Mouse (Mus musculus) midbrain, postnatal 0 days (tissue): ENCODE measurements around the gene Actr1a. TPM values are rescaled to one million over a fixed set of nuclear protein-coding genes. Genes with fewer than 3 reads are reported as not detected.

Experiments used
- ATAC-seq: fragments of 200-750 bp; cut with Nextera tagmentation; 2 replicates; pipeline ENCODE4 v1.8.0; 2017; ENCODE audit warnings: moderate number of reproducible peaks, mild to moderate bottlenecking, moderate TSS enrichment, moderate library complexity; ENCODE audit not compliant: low FRiP score
- DNase-seq: peaks from one replicate; pipeline ENCODE4 v3.0.0-alpha.2; 2015; ENCODE audit warnings: low spot score
- H3K27ac ChIP-seq: fragments of 300-500 bp; sonication (generic); 2 replicates; pipeline ENCODE4 v1.5.1; 2014; ENCODE audit warnings: low read depth, mild to moderate bottlenecking, low read length, mixed read lengths
- H3K27me3 ChIP-seq: fragments of 300-500 bp; sonication (generic); 2 replicates; pipeline ENCODE4 v1.6.1; 2014; ENCODE audit warnings: low read length, control low read depth, mixed read lengths; ENCODE audit not compliant: insufficient read depth
- H3K36me3 ChIP-seq: fragments of 300-500 bp; sonication (generic); 2 replicates; pipeline ENCODE4 v1.6.1; 2014; ENCODE audit warnings: low read length, control low read depth, mixed read lengths; ENCODE audit not compliant: insufficient read depth
- H3K4me1 ChIP-seq: fragments of 300-500 bp; sonication (generic); 2 replicates; pipeline ENCODE4 v1.6.1; 2014; ENCODE audit warnings: mild to moderate bottlenecking, control low read depth, antibody characterized with exemption, low read length, mixed read lengths; ENCODE audit not compliant: insufficient read depth
- H3K4me2 ChIP-seq: fragments of 300-500 bp; sonication (generic); 2 replicates; pipeline ENCODE4 v1.6.1; 2014; ENCODE audit warnings: low read depth, mild to moderate bottlenecking, low read length, mixed read lengths; ENCODE audit not compliant: poor library complexity, severe bottlenecking
- H3K4me3 ChIP-seq: fragments of 300-500 bp; sonication (generic); 2 replicates; pipeline ENCODE4 v1.5.1; 2014; ENCODE audit warnings: low read depth, mild to moderate bottlenecking, low read length, moderate library complexity
- H3K9ac ChIP-seq: fragments of 300-500 bp; sonication (generic); replicated peaks from 2 replicates; pipeline ENCODE4 v1.6.1; 2014; ENCODE audit warnings: mild to moderate bottlenecking, low read length, moderate library complexity, mixed read lengths; ENCODE audit not compliant: poor library complexity, severe bottlenecking
- H3K9me3 ChIP-seq: fragments of 300-500 bp; sonication (generic); 2 replicates; pipeline ENCODE4 v1.6.1; 2016; ENCODE audit warnings: low read length, control low read depth
- CTCF ChIP-seq: IDR thresholded peaks from 2 replicates; pipeline ENCODE4 v1.5.1; 2016; ENCODE audit warnings: antibody characterized with exemption, mild to moderate bottlenecking
- WGBS: fragments of 180-500 bp; shearing (Covaris S2); extraction: QIAGEN DNeasy Blood & Tissue Kit; methylation state at CpG from one replicate; pipeline ENCODE4 v1.1.7; 2014; 5-methylcytosine and 5-hydroxymethylcytosine counted together
- polyA plus RNA-seq: library from polyadenylated mRNA; unstranded; fragments of >200 nt; fragmentation: Nextera tagmentation; extraction: Ambion mirVana; gene quantifications from 2 replicates; pipeline ENCODE4 v1.2.1, GENCODE M21; 2015
- total RNA-seq: library from RNA; depleted of rRNA; stranded (reverse); fragments of >200 nt; gene quantifications from 2 replicates; pipeline ENCODE4 v1.2.3, GENCODE M21; 2014

Actr1a gene
- total and polyA plus RNA-seq, 2 experiments from 2014 or later: 327 to 356 TPM

GRCm38 (mm10) chr19:46397436-46398001 is 2.0 kb upstream of the Actr1a start:
- Histone ChIP-seq H3K27me3 (no peaks in the 10 kb centered on the region), H3K36me3 (peaks cover 5% of the 10 kb centered on the region), H3K27ac (peak overlapping the region; percentile 78; the same call in 1 of the 2 replicates), H3K4me1 (peaks cover 18% of the 10 kb centered on the region), H3K4me3 (peak overlapping the region; percentile 88), H3K9me3 (no peaks in the 10 kb centered on the region), H3K9ac (peak overlapping the region; percentile 81), H3K4me2 (peak overlapping the region; percentile 88)
- ATAC-seq (no peak), DNase-seq (peak; percentile 28)
- 0% methylated on average over 19 of the region's 19 CpGs for WGBS
- no peak for TF ChIP-seq CTCF

DNA sequence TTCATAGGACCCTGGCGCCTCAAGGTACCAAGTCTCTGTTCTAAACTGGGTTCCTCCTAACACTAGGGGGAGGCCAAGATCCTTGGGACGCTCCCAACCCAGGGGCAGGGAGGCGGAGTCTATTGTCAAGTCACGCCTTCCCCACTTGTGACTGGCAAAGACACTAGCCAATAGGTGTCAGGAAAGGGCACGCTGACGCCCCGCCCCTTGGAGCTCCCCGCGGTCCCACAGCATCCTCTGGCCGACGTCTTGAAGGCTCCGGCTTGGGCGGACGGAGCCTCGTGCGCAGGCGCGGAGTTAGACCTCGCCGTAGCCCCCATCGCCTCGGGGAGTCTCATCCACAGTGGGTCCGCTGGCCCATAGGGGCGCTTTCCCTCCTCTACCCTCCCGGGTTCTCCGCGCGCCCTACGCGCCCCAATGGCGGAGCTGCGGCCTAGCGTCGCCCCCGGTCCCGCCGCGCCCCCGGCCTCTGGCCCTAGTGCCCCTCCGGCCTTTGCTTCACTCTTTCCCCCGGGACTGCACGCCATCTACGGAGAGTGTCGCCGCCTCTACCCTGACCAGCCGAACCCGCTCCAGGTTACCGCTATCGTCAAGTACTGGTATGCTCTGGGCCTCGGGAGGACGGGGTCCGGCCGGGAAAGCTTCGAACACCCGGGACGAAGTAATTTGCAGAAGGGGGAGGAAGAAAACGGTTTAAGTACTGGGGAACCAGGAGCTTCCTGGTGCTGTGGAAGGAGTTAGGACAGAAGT is 1.3 kb upstream of the Actr1a start, which contains the start of gene Sufu:
Gene Sufu (plus strand): TSS at position 211 of the 750 bp plus-strand sequence.
- DNase-seq: peak; percentile 99
- H3K4me2 ChIP-seq: peak within 1 kb of the TSS; percentile 88
- peak within 1 kb of the TSS; percentile 96 for H3K27ac ChIP-seq
- WGBS: under 1% methylated on average over 57 of the region's 57 CpGs
- peaks cover 18% of the 10 kb centered on the region for H3K4me1 ChIP-seq
- H3K4me3 ChIP-seq: peak within 1 kb of the TSS; percentile 89
- peak; percentile 92 for TF ChIP-seq CTCF
- peaks cover 4% of the 10 kb centered on the region for H3K36me3 ChIP-seq
- ATAC-seq: peak; percentile 90
- H3K9ac ChIP-seq: peak within 1 kb of the TSS; percentile 81
- H3K9me3 ChIP-seq: no peaks in the 10 kb centered on the region
- H3K27me3 ChIP-seq: no peaks in the 10 kb centered on the region

DNA sequence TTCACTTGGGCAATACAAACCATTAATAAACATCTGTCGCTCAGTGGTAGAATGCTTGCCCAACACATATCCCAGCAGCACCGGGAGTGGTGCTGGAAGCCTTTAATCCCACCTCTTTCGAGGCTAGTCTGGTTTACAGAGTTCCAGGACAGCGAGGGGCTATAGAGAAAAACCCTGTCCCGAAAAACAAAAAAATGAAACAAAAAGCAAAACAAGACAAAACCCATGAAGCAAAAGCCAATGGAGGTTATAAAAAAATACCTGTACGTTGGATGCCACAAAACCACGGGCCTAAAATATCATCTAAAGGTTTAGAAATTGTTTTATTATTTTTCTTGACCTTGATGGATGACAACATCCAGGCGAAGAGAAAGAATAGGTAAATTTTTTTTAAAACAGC is 561 bp upstream of the Actr1a start:
- Histone ChIP-seq H3K27ac (no peak overlapping the region), H3K27me3 (no peaks in the 10 kb centered on the region), H3K4me1 (peaks cover 18% of the 10 kb centered on the region), H3K36me3 (peaks cover under 1% of the 10 kb centered on the region), H3K9me3 (no peaks in the 10 kb centered on the region), H3K4me2 (peak overlapping the region; percentile 55), H3K4me3 (peak overlapping the region; percentile 89), H3K9ac (no peak overlapping the region)
- ATAC-seq: no peak
- no peak for TF ChIP-seq CTCF
- 10% methylated on average over 8 of the region's 8 CpGs for WGBS
- DNase-seq: no peak

DNA sequence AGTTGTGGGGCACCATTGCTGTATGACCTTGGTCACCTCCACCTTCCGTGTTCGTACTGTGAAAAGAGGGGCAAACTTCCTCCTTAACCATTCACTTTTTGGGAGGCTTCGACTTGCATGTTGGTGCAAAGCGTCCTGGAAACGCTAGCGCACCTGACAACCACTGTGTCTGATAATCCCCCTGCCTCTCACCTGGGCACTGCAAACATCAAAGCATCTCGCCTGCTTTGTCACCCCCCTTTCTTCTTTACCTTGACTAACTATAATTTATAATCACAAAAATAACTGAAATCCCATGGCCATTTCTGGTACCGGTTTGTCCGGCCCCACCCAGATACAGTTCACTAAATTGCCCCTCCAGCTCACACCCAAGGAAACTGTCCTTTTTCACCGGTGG is 838 bp downstream of the Actr1a start:
- no peak for ATAC-seq
- Histone ChIP-seq H3K27me3 (no peaks in the 10 kb centered on the region), H3K9ac (peak overlapping the region; percentile 64), H3K4me2 (peak overlapping the region; percentile 89), H3K9me3 (no peaks in the 10 kb centered on the region), H3K36me3 (no peaks in the 10 kb centered on the region), H3K4me1 (peaks cover 18% of the 10 kb centered on the region), H3K27ac (peak overlapping the region; percentile 96; the same call in 1 of the 2 replicates), H3K4me3 (peak overlapping the region; percentile 89)
- 7% methylated on average over 10 of the region's 10 CpGs for WGBS
- no peak for DNase-seq
- no peak for TF ChIP-seq CTCF

DNA sequence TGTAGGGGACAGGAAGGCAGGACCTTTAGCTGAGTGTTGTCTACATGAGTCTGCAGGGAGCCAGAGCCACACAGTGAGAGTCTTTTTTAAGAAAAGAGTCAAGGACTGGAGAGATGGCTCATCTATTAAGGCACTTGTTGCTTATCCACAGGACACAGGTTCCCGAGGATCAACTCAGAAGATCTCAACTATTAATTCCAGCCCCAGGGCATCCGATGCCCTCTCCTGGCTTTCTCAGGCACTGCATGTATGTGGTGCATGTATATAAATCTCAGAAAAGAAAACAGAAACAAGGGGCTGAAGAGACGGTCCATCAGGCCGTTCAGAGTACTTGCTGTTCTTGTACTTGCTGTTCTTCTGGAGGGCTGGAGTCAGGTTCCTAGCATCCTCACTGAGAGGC is 3.5 kb downstream of the Actr1a start:
- Histone ChIP-seq H3K36me3 (no peaks in the 10 kb centered on the region; the same call in 1 of the 2 replicates), H3K4me3 (no peak overlapping the region), H3K9me3 (no peaks in the 10 kb centered on the region), H3K27ac (no peak overlapping the region), H3K9ac (no peak overlapping the region), H3K4me1 (peaks cover 7% of the 10 kb centered on the region), H3K4me2 (no peak overlapping the region), H3K27me3 (no peaks in the 10 kb centered on the region)
- DNase-seq (peak; percentile 33), ATAC-seq (no peak)
- TF ChIP-seq CTCF: peak; percentile 63
- 38% methylated on average over 4 of the region's 4 CpGs for WGBS

DNA sequence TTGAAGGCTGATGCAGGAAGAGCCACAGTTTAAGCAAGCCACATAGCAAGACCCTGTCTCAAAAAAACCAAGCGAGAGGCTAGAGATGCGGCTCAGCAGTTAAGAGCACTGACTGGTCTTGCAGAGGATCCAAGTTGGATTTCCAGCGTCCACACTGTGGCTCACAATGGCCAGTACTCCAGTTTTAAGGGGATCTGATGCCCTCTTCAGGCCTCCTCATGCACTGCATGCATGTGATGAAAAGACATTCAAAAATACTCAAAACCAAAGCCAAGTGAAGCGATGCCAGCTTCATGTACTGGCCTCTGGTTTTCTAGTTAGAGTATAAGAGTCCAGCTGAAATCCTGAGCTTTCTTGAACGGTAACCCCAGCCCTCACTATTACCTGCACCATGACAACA is 5.7 kb downstream of the Actr1a start:
- WGBS: 84% methylated on average over 5 of the region's 5 CpGs
- ATAC-seq (no peak), DNase-seq (no peak)
- peak; percentile 58 for TF ChIP-seq CTCF
- no peak overlapping the region for H3K4me2 ChIP-seq
- H3K27me3 ChIP-seq: no peaks in the 10 kb centered on the region
- no peak overlapping the region for H3K27ac ChIP-seq
- no peak overlapping the region for H3K9ac ChIP-seq
- no peaks in the 10 kb centered on the region for H3K9me3 ChIP-seq
- no peak overlapping the region for H3K4me3 ChIP-seq
- peaks cover 7% of the 10 kb centered on the region for H3K4me1 ChIP-seq
- H3K36me3 ChIP-seq: peaks cover 7% of the 10 kb centered on the region
